Mouse (Mus musculus) cerebellum, adult 9-10 months (tissue): ENCODE measurements around the gene Laptm5.

Source experiments
- DNase-seq: peaks from one replicate; pipeline ENCODE4 v3.0.0; 2022

Laptm5 gene

DNA sequence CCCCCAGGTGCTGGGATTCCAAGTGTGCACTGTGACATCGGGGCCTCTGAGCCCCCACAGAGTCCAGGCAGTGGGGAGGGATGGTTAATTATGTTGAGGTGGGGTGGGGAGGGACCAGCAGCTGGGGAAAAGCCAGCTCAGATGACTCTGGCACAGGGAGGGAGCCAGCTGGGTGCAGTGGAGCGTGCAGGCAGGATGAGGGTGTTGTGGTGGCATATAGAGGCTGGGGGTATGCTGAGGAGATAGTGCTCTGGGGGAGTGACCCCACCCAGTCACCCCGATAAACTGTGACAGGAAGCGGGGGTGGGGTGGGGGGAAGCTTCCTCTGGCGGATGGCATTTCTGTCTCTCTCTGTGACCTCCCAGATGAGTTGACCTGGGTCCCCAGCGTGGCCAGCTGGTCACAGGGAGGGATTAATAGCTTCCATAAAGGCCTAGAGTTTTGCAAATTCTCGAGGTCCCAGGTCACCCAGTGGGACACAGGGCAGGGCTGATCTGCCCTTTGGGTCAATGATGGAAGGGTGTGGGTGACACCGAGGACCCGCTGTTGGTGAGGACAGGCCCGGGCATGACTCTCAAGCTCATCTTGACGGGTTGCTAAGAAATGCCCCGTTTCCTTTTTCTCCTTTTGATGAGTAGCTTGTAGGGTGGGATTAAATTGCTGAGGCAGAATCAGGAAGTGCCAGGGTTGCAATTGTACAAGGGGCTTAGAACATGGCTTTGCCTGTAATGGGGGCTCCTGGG lies 8.2 kb downstream of the Laptm5 start:
- DNase-seq: no peak

DNA sequence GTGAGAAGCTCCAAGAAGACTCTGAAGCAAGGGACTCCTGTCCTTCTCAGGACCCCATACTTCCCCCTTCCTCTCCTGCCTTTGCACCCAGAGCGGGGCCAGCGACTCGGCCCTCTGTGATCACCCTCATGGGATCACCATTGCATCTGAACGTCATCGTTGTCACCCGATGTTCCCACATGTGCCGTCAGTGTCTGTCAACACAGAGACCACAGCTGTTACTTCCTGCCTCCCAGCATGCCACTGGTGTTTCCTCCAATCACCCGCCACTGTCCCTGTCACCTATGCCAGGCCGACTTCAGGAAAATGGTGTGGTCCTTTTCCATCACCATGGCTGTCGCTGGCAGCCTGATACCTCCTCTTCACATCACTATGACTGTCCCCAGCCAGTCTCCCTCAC lies 9.1 kb downstream of the Laptm5 start:
- no peak for DNase-seq

DNA sequence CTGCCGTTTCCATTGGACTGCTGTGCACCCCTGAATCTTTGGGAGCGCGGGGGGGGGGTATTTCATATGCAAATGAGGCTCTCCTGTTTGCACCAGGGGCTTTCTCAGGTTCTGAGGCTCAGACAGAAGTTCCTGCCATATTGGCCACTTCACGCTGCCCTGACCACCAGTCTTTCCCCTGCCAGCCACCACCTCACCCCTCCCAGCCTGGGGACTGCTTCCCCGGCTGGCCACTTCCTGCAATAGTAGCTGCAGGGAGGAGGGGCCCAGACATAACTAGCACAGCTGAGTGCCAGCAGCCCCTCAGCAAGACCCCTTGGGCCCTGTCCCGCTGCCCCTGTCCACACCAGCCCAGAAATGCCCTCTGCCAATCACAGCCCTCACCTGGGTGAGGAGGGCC lies 13.3 kb downstream of the Laptm5 start:
- DNase-seq: no peak

DNA sequence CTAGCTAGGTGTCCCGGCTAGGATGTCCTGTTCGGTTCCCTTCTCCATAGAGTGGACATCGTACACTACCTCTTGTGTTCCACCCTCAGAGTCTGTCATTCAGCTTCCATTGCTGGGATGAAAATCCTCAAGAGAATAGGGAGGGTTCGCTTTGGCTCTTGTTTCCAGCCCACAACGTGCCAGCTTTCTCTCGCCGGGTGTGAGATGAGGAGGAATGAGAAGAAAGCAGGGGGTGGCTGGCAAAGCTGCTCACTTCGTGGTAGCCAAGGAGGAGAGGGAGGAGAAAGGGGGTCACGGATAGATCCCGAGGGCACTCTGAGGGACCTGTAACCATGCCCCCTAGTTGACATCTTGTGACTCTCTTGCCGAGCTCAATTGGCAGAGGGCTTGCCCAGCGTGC lies 14.9 kb downstream of the Laptm5 start:
- no peak for DNase-seq

DNA sequence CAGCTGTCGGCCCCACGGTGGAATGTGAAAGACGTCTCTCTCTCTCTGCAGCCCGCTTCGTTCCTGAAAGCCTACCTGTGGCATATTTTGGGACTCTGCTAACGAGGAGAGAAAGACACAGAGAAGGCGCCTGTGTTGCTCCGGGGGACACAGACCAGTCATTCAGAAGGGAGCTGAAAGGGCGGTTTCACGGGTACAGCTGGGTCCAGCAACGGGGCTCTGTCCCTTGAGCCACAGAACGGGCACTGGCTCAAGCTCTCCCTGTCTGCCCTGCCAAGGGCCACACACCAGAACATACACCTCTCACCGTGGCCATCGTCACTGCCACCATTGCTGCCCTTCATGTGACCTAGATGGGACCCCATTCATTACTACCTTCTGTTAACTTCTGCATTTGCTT lies 29.7 kb downstream of the Laptm5 start:
- DNase-seq: no peak

DNA sequence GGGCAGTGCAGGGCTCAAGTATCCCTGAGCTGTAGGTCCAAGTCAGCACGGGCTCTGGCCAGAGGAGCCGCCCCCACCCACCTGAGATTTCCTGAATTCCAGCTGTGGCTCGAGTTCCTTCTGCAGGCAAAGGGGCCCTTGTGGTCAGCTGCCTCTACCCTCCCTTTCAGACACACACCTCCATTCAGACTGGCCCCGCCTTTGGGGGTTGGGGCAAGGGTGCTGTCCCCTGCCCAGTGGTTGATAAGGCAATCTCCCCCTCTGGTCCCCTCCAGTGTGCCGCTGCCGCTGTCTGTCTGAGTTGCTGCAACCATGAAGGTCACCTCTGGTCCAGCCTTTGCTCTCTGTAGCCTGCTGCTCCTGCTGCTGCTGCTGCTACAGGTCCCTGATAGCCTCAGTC lies 31.2 kb downstream of the Laptm5 start, which contains the start of gene Matn1:
Matn1 (plus strand) TSS at position 274 of the 400 bp plus-strand sequence.
- DNase-seq: no peak

DNA sequence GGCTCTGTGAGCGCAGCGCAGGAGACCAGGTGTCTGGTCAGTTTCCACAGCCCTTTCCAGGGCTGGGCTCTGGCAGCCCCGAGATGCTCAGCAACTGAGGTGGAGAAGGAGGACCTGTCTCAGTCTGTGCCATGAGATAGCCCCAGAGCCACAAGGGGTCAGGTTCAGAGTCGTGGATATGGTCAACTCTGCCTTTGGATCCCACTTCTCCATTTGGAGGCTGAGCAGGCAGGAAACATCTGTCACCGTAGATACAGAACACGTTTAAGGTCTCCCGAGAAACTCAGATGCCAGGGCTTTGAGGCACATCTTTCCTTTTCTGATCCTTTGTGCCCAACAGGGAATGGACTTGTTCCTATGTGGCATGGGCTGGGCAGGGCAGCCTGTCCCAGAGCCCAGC lies 31.9 kb downstream of the Laptm5 start:
- no peak for DNase-seq

DNA sequence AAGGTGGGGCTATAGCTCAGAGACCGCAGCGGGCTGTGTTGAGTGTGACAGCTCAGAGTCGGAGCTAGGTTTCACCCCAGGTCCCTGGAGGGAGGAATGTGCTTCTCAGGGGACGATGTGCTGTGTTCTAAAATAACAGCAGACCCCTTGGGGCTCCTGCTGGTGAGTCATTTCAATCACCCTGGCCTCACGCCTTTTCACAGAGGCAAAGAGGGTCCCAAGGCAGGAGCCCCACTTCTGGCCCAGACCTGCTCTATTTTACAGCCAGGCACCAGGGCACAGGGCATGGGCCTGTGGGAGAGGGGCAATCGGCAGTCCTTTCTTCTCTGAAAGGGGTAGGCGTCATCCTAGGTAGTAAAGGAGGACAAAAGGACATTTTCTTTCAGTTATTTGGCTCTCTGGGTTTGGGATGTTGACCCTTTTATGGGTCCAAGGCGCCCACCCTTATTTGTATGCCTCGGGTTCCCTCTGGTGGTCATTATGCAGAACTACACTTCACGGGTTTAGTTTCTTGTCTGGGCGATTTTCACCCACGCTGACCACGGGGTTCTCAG lies 34.2 kb downstream of the Laptm5 start:
- peak; percentile 53 for DNase-seq

DNA sequence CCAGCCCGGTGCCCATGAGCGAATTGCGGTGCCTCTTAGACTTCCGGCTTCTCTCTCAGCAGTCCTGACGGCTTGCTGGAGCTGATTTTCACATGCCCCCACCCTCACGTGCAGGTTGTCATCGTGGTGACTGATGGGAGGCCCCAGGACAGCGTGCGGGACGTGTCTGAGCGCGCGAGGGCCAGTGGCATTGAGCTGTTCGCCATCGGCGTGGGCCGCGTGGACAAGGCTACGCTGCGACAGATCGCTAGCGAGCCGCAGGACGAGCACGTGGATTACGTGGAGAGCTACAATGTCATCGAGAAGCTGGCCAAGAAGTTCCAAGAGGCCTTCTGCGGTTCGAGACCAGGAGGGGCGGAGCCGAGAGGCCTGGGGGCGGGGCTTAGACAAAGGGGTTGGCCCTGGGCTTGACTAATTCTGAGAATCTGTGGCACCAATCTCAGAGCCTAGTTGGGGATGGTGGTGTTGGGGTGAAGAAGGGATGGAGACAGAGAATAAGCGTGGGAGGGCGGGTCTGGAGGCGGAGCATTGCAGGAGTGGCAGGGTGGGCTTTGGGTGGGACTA lies 37.0 kb downstream of the Laptm5 start:
- no peak for DNase-seq

DNA sequence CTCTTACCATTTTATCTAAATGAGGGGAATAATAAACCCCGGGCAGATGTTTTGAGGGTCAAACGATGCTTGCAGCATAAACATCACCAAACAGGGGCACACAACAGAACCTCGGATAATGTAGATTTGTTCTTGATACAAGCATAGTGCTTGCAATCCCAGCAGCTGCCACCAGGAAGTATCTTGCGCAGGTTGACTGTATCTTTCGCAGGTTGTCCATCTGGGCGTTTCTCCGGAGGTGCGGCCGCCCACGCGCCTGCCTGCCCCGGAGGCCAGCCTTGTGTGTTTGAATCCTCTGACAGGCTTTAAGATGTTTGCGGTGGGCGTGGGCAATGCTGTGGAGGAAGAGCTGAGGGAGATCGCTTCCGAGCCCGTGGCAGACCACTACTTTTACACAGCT lies 39.6 kb downstream of the Laptm5 start:
- DNase-seq: peak; percentile 51

DNA sequence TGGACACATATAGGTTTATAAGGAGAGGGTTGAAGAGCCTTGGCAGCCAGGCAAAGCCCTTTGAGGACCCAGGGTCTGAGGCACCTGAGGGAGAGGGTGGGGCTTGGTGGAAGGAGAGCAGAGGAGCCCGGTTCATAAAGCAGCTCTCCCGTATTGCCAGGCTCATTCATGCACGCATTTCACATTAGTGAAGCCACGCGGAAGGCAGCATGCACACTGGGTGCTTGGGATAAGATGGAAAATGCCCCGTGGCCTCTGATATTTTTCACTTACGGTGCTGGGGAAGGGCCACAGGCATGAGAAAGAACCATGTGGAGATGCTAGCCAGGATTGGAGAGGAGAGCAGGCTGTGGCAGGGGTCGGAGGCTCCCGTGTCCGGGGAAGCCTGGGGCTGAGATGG lies 44.2 kb downstream of the Laptm5 start:
- DNase-seq: no peak

DNA sequence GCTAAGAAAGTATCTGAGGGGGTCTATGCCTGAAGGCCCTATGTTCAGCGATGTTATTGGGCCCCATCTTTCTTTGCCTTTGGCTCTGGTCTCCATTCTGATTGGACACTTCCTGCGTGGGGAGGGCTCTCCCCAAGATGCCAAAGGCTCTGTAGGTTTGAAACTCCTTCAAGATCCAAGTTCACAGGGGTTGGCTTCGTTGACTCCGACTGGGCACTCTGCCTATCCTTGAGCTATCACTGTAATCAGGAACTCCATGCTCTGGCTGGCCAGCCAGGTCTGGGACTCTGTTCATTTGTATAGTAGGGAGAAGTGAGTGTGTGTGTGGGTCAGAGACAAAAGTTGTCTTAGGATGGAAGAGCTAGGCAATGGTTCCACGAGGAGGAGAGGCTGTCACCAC lies 45.9 kb downstream of the Laptm5 start:
- DNase-seq: no peak

DNA sequence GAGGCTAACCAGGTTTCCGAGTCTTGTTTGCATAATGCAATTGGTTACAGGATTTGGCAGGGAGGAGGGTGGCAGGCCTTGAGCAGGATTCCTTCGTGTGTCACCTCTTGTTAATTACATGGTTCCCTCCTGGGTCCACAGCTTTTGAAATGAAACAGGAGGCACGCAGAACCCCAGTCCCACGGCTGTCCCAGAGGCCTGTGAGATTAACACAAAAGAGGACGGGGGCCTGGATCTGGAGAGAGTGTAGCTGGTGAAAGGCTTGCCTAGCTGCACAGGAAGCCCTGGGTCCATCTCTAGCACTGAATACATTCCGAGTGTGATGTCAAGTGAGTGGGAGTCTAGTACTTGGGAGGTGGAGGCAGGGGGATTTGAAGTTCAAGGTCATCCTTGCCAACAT lies 46.8 kb downstream of the Laptm5 start:
- DNase-seq: no peak

DNA sequence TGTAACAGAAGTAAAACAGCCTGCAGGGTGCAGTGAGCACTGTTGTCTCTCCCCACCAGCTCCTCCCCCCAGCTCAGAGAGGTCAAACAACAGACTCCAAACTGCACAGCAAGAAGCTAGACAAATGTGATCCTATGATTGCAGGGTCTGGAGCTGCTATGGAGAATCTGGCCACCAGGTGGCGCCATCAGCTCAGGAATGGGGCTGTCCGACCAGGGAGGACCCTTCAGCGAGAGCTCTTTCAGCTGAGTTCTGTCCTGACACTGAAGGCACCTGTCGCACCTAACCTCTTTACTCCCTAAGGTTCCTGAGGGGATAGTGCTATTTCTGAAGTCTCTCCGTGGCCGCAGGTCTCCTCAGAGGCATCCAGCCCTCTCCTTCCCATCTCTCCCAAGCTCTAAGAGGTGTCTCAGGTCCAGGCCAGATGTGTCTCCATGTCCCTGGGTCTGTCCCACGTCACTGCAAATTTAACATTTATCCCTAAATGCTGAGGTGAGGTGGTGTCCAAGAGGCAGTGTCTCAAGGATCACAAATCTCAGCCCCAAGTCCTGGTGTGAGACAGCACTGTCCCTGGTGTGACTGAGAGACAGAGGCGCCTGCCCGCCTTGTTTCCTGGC lies 47.3 kb downstream of the Laptm5 start:
- peak; percentile 90 for DNase-seq

DNA sequence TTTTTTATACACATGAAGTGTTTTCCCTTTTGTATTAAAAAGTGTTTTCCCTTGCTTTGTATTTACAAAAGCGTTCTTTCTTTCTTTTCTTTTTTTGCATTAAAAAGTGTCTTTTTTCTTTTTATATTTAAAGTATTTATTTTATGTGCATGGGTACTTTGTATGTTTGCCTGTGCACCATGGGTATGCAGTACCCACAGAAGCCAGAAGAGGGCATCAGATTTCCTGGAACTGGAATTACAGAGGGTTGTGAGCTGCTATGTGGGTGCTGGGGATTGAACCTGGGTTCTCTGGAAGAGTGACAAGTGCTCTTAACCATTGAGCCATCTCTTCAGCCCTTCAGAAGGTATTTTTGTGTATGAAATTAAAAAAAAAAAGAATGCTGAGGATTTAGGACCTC lies 58.4 kb downstream of the Laptm5 start:
- DNase-seq: no peak

DNA sequence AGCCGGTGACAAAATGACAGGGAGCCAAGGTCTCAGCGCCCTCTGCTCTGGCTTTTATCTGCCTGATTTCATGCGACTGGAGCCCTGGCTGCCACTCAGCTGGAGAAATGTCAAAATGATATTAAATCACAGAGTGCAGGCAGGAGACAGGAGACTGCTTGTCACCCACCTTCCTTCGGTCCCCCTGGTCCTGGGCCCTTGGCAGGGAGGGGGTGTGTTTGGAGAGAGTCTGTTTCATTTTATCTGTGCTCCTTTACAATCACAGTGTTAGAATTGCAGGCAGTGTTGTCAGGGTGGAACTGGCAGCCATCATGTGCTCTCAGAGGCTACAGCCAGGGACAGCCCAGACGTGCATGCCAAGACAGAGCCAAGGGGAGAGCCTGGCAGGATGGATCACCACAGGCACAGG lies 59.5 kb downstream of the Laptm5 start:
- DNase-seq: peak; percentile 54

DNA sequence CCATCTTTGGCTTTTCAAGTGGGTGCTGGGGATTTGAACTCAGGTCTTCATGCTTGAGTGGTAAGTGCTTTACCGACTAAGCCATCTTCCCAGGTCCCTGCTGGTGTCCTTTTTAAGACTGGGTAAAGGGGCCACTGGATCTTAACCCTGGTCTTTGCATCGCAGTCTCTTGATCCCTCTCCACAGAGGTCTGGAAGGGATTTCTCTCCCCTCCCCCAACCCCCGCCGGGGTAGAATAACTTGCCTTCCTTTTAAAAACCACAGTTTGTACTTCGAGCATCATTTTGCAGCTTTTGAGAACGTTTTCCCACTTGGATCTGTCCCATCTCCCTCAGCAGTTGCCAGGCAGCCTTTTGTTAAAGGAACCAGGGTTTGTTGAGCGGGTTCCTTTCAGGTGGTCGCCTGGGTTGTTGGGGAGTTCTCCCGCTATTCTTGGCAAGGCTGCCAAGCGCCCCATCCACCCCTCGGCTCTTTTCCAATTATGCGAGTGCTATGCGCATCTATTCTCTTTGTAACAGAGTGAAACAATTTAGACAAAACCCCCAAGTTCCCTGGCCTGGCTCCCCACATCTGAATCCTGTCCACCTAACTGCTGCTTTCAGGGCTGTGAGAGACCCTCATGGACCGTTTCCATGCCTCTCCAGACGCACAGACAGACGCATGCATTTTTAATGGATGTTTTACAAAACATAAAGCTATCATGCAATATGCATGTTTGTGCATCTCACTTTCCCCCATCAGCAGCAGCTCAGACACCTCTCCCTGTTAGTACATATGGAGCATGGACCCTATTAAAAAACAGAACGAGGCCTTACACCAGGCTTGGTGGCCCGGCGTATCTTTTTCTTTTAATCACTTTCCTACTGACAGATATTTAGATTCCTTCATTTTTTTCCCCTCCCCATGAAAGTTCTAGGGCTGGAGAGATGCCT lies 60.7 kb downstream of the Laptm5 start:
- DNase-seq: no peak

DNA sequence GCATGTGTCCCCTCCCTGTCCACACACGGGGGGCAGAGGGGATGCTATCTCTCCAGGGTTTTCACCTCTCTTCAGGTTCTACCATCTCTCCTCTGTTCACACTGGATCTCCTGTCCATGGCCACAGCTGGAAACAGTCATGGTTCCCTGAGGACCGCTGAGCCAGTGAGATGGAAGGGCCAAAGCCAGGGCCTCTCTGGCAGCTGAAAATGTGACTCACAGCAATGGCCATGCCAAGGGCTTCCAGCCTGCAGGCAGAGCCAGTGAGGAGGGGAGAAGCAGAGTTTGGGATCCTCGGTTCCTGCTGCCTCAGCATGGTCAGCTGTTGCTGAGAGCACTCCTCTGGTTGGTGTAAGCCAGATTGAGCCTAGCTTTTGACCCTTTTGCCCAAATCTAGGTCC lies 66.1 kb downstream of the Laptm5 start:
- DNase-seq: no peak

DNA sequence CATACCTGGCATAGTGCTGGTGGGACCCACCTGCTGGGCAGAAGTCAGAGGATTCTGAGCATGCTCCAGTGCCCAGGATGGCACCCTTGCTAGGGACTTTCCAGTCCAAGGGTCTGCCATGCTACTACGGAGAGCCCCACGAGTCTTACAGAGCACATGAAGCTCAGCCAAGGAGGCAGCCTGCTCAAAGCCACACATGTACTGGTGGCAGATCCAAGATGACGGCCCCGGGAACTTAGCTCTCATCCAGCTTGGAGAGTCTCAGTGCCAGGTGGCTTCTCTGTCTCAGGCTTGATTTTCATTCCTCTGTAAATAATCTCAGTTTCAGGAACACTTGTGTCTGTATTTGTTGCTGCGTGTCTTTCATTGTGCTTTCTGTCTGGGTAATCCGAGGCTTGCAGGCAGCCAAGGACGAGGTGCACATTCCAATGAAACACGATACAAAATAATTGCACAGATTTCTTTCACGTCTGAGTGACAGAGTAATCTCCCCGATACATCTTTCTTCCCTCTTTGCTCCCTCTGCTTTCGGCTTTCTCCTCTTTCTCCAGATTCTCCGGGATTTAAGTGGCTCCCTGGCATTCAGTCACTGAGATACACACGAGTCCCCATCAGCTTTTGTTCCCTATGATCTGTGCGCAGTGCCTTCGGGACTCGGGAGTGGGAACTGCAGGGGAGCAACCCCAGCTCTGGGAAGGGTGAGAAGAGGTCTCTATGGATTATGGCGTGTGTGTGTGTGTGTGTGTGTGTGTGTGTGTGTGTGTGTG lies 71.7 kb downstream of the Laptm5 start:
- DNase-seq: no peak
